Mouse (Mus musculus): ENCODE measurements around the gene Spns3. TPM values are rescaled to one million over a fixed set of nuclear protein-coding genes. Genes with fewer than 3 reads are reported as not detected.

Gene Spns3
- total and polyA plus RNA-seq, 3 experiments: 0.11 TPM; not detected in 2

- ATAC-seq (ENCODE audit: extremely low read depth, insufficient number of reproducible peaks, low FRiP score, poor library complexity, severe bottlenecking) (no peak), DNase-seq (ENCODE audit: low spot score) (no peak)
- H3K36me3 ChIP-seq (replicated peaks): no peaks in the 10 kb centered on the region
- no peaks in the 10 kb centered on the region for H3K9me3 ChIP-seq (replicated peaks)
- peaks cover 41% of the 10 kb centered on the region for H3K27me3 ChIP-seq (ENCODE audit: insufficient read depth, low read length)
- TF ChIP-seq GATA1 (IDR thresholded peaks at IDR 0.05; ENCODE audit: borderline replicate concordance, low read length): no peak
- TF ChIP-seq CTCF (IDR thresholded peaks at IDR 0.05; ENCODE audit: low read depth, low read length): no peak
- TF ChIP-seq GATA2 (IDR thresholded peaks at IDR 0.05; ENCODE audit: borderline replicate concordance, low read depth, low read length): no peak
- TF ChIP-seq POLR2AphosphoS5 (IDR thresholded peaks at IDR 0.05; ENCODE audit: insufficient replicate concordance, low read depth, low read length): no peak
- no peak for TF ChIP-seq TAL1 (conservative IDR thresholded peaks at IDR 0.05; ENCODE audit: low read depth, low read length)
- peaks cover 23% of the 10 kb centered on the region for H3K4me1 ChIP-seq (ENCODE audit: insufficient read depth, low read depth, low read length)
- H3K4me3 ChIP-seq (ENCODE audit: low read depth, low read length): no peak overlapping the region
These were observed 56.0 kb downstream of the Spns3 start for GRCm38 (mm10) chr11:72494046-72494988.

- Histone ChIP-seq H3K4me3 (ENCODE audit: low read depth, low read length) (no peak overlapping the region), H3K9me3 (replicated peaks) (no peaks in the 10 kb centered on the region), H3K4me1 (ENCODE audit: insufficient read depth, low read depth, low read length) (peaks cover 48% of the 10 kb centered on the region), H3K36me3 (replicated peaks) (peaks cover 12% of the 10 kb centered on the region), H3K27me3 (ENCODE audit: insufficient read depth, low read length) (peaks cover 11% of the 10 kb centered on the region)
- TF ChIP-seq GATA2 (IDR thresholded peaks at IDR 0.05; ENCODE audit: borderline replicate concordance, low read depth, low read length): no peak
- no peak for TF ChIP-seq CTCF (IDR thresholded peaks at IDR 0.05; ENCODE audit: low read depth, low read length)
- TF ChIP-seq GATA1 (IDR thresholded peaks at IDR 0.05; ENCODE audit: borderline replicate concordance, low read length): no peak
- no peak for TF ChIP-seq POLR2AphosphoS5 (IDR thresholded peaks at IDR 0.05; ENCODE audit: insufficient replicate concordance, low read depth, low read length)
- no peak for TF ChIP-seq TAL1 (conservative IDR thresholded peaks at IDR 0.05; ENCODE audit: low read depth, low read length)
- DNase-seq (ENCODE audit: low spot score) (no peak), ATAC-seq (ENCODE audit: extremely low read depth, insufficient number of reproducible peaks, low FRiP score, poor library complexity, severe bottlenecking) (no peak)
These were observed 59.0 kb downstream of the Spns3 start for GRCm38 (mm10) chr11:72491130-72491960.

- DNase-seq (ENCODE audit: low spot score) (peak; percentile 92), ATAC-seq (ENCODE audit: extremely low read depth, insufficient number of reproducible peaks, low FRiP score, poor library complexity, severe bottlenecking) (peak; percentile 54)
- Histone ChIP-seq H3K4me1 (ENCODE audit: insufficient read depth, low read depth, low read length) (peaks cover 63% of the 10 kb centered on the region), H3K4me3 (ENCODE audit: low read depth, low read length) (peak within 1 kb of the TSS; percentile 94), H3K9me3 (replicated peaks) (no peaks in the 10 kb centered on the region), H3K36me3 (replicated peaks) (peaks cover 25% of the 10 kb centered on the region), H3K27me3 (ENCODE audit: insufficient read depth, low read length) (peaks cover 2% of the 10 kb centered on the region)
- no peak for TF ChIP-seq TAL1 (conservative IDR thresholded peaks at IDR 0.05; ENCODE audit: low read depth, low read length)
- no peak for TF ChIP-seq POLR2AphosphoS5 (IDR thresholded peaks at IDR 0.05; ENCODE audit: insufficient replicate concordance, low read depth, low read length)
- TF ChIP-seq GATA2 (IDR thresholded peaks at IDR 0.05; ENCODE audit: borderline replicate concordance, low read depth, low read length): no peak
- TF ChIP-seq CTCF (IDR thresholded peaks at IDR 0.05; ENCODE audit: low read depth, low read length): no peak
- no peak for TF ChIP-seq GATA1 (IDR thresholded peaks at IDR 0.05; ENCODE audit: borderline replicate concordance, low read length)
These were observed 60.4 kb downstream of the Spns3 start, which contains the start of gene Spns2 for GRCm38 (mm10) chr11:72489881-72490301. Gene Spns2, minus strand, starts transcription at chr11:72489904.

GRCm38 (mm10) chr11:72489397-72489796, 60.9 kb downstream of the Spns3 start:
- H3K4me1 ChIP-seq (ENCODE audit: insufficient read depth, low read depth, low read length): peaks cover 68% of the 10 kb centered on the region
- DNase-seq (ENCODE audit: low spot score) (no peak), ATAC-seq (ENCODE audit: extremely low read depth, insufficient number of reproducible peaks, low FRiP score, poor library complexity, severe bottlenecking) (no peak)
- peaks cover 2% of the 10 kb centered on the region for H3K27me3 ChIP-seq (ENCODE audit: insufficient read depth, low read length)
- H3K36me3 ChIP-seq (replicated peaks): peaks cover 30% of the 10 kb centered on the region
- H3K9me3 ChIP-seq (replicated peaks): no peaks in the 10 kb centered on the region
- TF ChIP-seq POLR2AphosphoS5 (IDR thresholded peaks at IDR 0.05; ENCODE audit: insufficient replicate concordance, low read depth, low read length) (no peak), CTCF (IDR thresholded peaks at IDR 0.05; ENCODE audit: low read depth, low read length) (no peak), GATA2 (IDR thresholded peaks at IDR 0.05; ENCODE audit: borderline replicate concordance, low read depth, low read length) (no peak), GATA1 (IDR thresholded peaks at IDR 0.05; ENCODE audit: borderline replicate concordance, low read length) (no peak), TAL1 (conservative IDR thresholded peaks at IDR 0.05; ENCODE audit: low read depth, low read length) (no peak)
- peak overlapping the region; percentile 94 for H3K4me3 ChIP-seq (ENCODE audit: low read depth, low read length)

- Histone ChIP-seq H3K27me3 (ENCODE audit: insufficient read depth, low read length) (peaks cover 2% of the 10 kb centered on the region; the same call in 1 of the 2 replicates), H3K9me3 (replicated peaks) (no peaks in the 10 kb centered on the region), H3K4me1 (ENCODE audit: insufficient read depth, low read depth, low read length) (peaks cover 72% of the 10 kb centered on the region), H3K36me3 (replicated peaks) (peaks cover 33% of the 10 kb centered on the region), H3K4me3 (ENCODE audit: low read depth, low read length) (peak overlapping the region; percentile 94)
- DNase-seq (ENCODE audit: low spot score) (peak; percentile 73), ATAC-seq (ENCODE audit: extremely low read depth, insufficient number of reproducible peaks, low FRiP score, poor library complexity, severe bottlenecking) (0 out of 2 replicates have a peak, but pooled peaks have one; percentile 2)
- TF ChIP-seq CTCF (IDR thresholded peaks at IDR 0.05; ENCODE audit: low read depth, low read length) (no peak), GATA1 (IDR thresholded peaks at IDR 0.05; ENCODE audit: borderline replicate concordance, low read length) (no peak), POLR2AphosphoS5 (IDR thresholded peaks at IDR 0.05; ENCODE audit: insufficient replicate concordance, low read depth, low read length) (no peak), TAL1 (conservative IDR thresholded peaks at IDR 0.05; ENCODE audit: low read depth, low read length) (no peak), GATA2 (IDR thresholded peaks at IDR 0.05; ENCODE audit: borderline replicate concordance, low read depth, low read length) (no peak)
These were observed 61.5 kb downstream of the Spns3 start for GRCm38 (mm10) chr11:72488753-72489271.
